Mouse (Mus musculus): ENCODE measurements around the gene Ppp1r14a. TPM values are rescaled to one million over a fixed set of nuclear protein-coding genes. Genes with fewer than 3 reads are reported as not detected.

Ppp1r14a gene
- total RNA-seq, 1 experiment from 2014 or later = 10.9 TPM

DNA sequence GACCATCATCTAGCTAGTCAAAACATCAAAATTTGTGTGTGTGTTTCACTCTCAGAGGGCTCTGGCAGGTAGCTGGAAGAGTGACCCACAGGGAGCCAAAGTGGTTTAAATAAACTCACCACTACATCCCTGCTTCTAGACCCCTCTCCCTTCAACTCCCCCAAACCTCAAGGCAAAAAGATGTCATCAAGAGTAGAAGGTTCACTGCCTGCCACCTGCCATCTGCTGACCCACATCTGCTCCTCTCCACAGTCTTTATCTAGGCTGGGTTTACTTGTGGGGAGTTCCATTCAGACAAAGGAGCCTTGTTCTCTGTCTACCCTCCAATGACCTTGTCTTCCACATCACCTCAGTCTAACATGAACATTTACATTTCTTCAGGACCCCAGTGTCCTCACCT, 9.8 kb upstream of the Ppp1r14a start:
- no peak for DNase-seq

DNA sequence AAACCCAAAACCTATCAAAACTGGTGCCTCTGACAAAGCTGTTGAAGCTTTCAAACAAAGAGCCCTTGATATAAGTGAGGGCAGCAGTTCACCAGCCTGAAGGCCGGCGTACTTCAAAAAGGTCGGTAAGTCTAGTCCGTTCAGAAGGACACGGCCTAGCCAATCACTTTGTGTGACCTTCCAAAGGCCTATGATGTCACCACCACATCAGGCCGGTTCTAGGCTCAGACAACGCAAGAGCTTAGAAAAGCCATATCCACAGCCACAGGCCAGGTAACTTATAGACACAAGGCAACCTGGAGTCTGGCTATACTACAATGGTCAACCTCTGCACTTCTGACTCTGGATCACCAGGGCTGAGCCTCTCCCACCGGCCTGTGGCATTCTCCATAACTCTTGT, 9.2 kb upstream of the Ppp1r14a start:
- DNase-seq = peak; percentile 29

DNA sequence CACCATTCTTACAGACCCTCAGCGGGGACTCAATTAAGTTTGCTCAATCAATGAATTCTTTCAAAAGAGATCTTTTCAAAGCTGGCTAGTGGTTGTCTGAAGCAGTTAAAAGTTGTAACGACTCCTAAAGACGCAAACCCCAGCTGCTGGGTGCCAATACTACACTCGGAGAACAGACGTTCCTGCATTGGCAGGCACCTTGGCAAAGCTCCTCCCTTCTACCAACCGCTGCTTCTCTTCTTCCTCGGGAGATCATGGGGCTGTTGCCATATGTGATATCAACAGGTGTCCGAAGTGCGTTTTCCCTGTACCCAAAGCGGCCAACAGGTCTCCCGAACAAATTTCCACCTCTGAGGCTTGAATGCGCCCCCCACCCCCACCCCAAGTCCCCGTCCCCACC, 8.3 kb upstream of the Ppp1r14a start:
- peak; percentile 19 for DNase-seq

DNA sequence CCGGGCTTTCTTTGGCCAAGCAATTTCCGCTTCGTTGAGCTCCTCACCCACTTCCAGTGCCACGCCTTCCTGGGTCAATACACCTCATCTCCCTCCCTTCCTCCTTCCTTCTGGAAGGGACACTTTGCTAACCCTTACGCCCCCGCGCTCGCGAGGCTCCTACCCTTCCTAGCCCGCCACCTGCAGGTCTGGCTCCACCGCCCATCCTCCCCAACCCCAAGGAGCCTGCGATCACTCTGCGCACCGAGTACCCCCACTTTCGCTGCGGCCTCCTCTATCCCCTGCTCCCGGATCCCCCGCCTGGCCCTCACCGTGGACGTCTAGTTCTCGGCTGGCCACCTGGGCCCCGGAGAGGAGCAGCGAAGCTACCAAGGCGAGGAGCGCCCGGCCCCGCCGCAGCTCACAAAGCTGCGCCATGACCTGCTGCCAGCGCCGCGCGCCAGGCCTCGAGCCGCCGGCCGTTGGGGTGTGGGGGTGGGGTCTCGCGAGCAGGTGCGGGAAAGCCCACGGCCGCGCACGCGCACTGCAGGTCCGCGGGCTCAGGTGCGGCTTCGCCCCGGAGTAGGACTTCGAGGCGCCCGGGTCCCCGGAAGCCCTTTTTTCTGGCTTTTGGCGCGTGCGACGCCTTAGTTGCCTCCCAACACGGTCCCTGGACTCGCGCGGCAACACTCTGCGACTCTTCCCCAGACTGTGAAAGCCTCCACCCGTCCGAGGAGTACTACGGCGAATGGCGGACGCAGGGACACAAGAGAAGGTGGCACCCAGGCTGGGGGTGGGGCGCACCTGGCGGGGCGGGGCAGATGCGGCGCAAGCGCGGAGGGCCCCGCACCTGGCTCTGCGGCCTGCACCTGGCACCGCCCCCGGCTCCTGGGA, 7.7 kb upstream of the Ppp1r14a start, which contains the start of gene Spint2:
Gene Spint2 (minus strand): TSS at position 712 of the 873 bp plus-strand sequence.
- DNase-seq = peak; percentile 81

- no peak for DNase-seq
Observed at GRCm38 (mm10) chr7:29282074-29282554, 7.0 kb upstream of the Ppp1r14a start.

- no peak for DNase-seq
Observed at GRCm38 (mm10) chr7:29283876-29284275, 5.2 kb upstream of the Ppp1r14a start.

DNA sequence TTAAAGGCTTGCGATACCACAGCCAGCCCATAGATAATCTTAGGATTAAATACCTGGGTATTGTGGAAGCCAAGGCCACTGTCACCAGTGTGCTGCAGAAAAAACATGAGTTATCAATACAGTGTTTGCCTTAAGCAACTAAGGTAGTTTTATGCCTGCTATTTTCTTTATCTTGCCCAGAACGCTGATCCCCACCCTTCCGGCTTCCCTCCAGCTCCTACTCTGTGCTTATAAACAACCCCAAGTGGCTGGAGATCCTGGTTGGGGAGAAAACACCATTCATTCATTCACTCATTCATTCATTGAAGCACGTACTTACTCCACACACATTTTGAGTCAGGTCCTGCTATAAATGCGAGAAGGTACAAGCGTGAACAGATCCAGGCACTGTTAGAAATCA, 4.6 kb upstream of the Ppp1r14a start:
- no peak for DNase-seq

DNA sequence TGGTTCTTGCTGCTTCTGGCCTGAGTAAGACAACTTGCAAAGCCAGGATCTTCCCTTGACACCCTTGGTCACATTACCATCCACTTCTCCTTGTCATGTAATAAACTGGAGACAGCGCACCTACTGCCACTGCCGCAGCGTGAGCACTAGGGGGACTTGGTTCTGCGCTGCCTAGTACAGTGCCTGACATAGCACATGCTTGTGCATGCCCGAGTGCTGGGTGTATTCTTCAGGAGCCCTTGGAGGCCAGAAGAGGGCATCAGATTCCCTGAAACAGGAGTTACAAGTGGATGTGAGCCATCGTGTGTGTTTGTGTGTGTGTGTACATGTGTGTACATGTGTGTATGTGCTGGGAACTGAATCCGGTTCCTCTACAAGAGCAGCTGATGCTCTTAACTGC, 1.6 kb upstream of the Ppp1r14a start:
- DNase-seq = no peak

DNA sequence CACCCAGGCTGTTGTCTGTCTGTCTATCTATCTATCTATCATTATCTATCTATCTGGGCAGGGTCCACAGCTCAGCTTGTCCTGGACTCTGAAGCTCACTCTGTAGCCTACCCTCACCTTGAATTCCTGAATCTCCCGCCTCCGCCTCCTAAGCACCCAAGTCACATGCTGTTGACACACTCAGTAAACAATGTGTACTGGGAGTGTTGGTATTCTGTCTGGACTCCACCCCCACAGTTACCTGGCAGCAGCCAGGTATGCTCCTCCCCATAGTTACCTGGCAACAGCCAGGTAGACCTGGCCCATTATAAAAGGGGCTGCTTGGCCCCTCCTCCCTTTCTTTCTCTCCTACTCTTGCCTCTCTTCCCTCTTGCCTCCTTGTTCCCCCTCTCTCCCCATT, 1.0 kb upstream of the Ppp1r14a start:
- no peak for DNase-seq

GRCm38 (mm10) chr7:29289856-29290255, 748 bp downstream of the Ppp1r14a start:
- no peak for DNase-seq

DNA sequence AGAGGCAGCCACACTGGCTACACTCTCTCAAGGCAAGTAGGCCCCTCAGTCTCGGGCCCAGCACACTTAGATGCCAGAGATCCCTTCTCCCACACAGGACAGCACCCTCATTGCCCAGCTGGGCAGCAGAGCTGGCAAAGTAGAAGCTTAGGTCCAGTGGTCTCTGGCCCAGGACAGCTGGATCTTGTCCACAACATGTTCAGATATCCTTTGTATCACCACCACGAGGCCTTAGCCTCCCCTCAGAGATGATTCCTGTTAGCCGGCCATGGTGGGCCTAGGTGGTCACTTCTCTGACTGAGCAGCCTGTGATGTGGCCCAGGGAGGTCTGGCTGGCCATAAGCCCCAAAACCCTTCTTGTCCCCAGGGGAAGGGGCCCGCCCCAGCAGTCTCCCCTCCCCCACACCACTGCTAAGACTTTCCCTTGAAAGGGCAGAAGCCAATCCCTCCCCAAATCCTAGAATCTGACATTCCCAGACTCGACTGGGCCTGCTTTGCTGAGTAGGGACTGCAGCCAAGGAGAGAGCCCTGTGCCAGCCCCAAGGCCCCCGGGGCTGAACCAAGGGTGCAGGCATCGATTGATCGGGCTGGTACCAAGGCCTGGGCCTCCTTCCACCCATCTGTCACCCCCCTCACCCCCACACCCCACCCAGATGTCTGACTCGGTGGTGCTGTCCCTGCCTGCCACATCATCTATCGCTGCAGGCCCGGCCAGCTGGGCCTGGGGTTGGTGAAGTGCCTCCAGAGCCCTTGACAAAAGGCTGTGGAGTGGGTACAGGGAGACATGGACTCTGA, 1.8 kb downstream of the Ppp1r14a start:
- DNase-seq = no peak

DNA sequence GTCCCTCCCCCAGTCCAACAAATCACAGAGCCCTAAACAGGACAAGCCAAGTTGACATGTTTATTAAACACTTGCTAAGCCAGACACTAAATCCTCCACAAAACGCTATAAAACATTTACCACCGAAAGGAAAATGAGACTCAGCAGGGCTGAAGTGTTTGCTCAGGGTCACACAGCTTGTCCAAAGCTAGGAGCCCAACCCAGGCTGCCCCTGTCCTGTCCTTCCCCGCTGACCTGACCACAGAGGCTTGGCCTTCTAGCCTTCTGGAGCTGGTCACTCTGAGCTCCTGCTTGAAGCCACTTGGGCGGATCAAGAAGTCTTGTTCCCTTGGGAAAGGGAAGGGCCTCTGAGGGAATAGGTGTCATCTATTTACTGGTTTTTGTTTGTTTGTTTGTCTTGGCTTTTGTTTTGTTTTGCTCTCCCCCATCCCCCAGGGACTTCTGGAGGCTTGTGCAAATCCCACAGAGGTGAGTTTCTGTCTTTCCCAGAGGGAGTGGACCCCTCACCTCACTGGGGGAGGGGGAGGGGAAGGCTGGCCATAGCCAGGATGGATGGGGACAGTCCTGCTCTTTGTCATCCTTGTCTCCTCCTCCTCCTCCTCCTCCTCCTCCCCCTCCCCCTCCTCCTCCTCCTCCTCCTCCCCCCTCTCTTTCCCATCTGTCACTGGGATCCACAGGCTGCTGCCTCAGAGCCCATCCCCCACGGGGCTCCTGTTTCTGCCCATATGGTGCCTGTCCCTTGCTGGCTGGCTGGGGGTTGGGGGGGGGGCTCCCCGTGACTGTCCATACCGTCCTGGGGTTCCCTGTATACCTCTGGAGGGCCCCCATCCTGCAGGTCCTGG, 2.7 kb downstream of the Ppp1r14a start:
- DNase-seq = no peak

- DNase-seq = no peak
Observed at GRCm38 (mm10) chr7:29292458-29293098, 3.5 kb downstream of the Ppp1r14a start.

- DNase-seq = peak; percentile 38
Observed at GRCm38 (mm10) chr7:29293131-29294065, 4.3 kb downstream of the Ppp1r14a start.

GRCm38 (mm10) chr7:29294111-29294761, 5.1 kb downstream of the Ppp1r14a start:
- DNase-seq = no peak

DNA sequence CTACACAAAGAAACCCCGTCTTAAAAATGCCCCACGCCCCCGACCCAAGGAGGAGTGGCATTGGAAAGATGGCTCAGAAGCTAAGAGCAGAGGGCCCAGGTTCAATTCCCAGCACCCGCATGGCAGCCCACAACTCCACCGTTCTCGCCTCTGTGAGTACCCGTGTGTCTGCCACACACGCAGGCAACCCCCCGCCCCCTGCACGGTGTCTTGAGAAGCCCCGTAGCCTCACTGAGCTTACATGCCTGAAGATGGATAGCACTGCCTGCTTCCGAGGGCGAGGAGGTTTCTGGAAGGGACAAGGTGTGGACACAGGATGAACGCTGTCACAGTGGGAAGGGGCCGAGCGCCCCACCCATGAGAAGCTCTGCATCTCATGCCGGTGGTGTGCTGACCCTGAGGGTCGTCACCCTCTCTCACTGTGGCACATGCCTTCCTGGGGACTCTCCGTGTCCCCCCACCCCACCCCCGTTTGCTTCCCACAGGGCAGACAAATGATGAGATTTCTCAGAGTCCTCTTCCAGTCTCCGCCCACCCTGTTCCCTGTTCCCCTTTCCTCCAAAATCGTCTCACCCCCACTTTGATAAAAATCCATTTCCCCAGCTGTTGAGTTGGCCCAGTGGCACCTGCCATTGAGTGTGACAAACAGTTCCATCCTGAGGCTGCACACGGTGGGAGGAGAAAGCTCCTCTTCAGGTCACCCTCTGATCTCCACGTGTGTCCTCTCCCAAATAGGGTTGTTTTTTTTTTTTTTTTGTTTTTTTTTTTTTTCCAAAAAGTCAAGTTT, 6.9 kb downstream of the Ppp1r14a start:
- DNase-seq = no peak

GRCm38 (mm10) chr7:29296998-29297397, 7.9 kb downstream of the Ppp1r14a start:
- DNase-seq = peak; percentile 77

DNA sequence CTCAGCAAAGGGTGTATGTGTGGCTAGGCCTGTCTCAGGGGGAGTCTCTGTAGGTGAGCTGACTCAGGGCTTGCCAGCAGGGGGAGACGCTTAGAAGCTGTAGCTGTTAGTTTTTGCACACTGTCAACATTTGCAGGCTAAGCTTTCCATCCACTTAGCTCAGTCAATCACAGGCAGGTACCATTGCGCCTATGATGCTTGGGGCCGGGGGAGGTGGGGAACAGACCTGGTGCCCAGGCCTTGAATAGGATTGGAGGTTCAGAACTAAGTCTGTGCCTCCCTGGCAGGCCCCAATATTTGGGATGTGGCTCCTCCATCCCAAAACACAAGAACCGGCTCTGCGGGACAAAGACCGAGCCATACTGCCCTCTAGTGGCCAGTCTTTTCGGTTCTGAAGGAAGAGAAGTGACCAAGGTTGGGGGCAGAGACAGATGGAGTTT, 12.0 kb downstream of the Ppp1r14a start:
- DNase-seq = peak; percentile 84

DNA sequence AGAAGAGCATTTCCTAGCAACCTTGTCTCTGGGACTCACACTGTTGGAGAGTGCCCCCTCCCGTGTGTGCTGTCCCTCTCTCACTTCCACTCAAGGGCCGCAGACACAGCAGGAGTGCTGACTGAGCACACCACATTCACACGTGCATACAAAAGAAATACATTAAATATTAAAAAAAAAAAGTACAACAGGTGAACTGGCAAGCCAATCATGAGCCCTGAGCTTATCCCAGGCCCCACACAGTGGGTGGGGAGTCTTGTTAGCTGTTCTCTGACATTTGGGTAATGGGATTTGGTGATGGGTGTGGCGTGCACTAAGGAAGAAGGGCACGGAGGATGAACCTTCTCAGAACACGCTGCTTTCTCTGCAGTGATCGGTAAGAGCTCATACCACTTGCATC, 13.5 kb downstream of the Ppp1r14a start:
- DNase-seq = no peak

Data from adrenal gland, postnatal 14 days (tissue).